Mouse (Mus musculus) limb, embryonic 14.5 days (tissue): ENCODE results near the gene Ntrk2. TPM values are rescaled to one million over a fixed set of nuclear protein-coding genes. Genes with fewer than 3 reads are reported as not detected.
A peak's percentile ranks its signal among the peaks of the same experiment; 100 is the strongest.

Experiments
- ATAC-seq: fragments of 200-750 bp; cut with Nextera tagmentation; 2 replicates; pipeline ENCODE4 v1.8.0; 2017; ENCODE audit warnings: low read depth, moderate number of reproducible peaks, moderate TSS enrichment; ENCODE audit not compliant: low FRiP score
- DNase-seq: peaks from one replicate; pipeline ENCODE4 v3.0.0-alpha.2; 2015; ENCODE audit warnings: low spot score
- H3K27ac ChIP-seq: fragments of 300-500 bp; sonication (generic); replicated peaks from 2 replicates; pipeline ENCODE4 v1.5.1; 2014; ENCODE audit warnings: low read depth, mild to moderate bottlenecking, low read length, moderate library complexity, mixed read lengths
- H3K27me3 ChIP-seq: fragments of 300-500 bp; sonication (generic); 2 replicates; pipeline ENCODE4 v1.6.1; 2014; ENCODE audit warnings: low read length, mixed read lengths; ENCODE audit not compliant: control insufficient read depth, insufficient read depth
- H3K36me3 ChIP-seq: fragments of 300-500 bp; sonication (generic); 2 replicates; pipeline ENCODE4 v1.6.1; 2014; ENCODE audit warnings: mild to moderate bottlenecking, low read length, moderate library complexity, mixed read lengths; ENCODE audit not compliant: control insufficient read depth, insufficient read depth
- H3K4me1 ChIP-seq: fragments of 300-500 bp; sonication (generic); 2 replicates; pipeline ENCODE4 v1.6.1; 2014; ENCODE audit warnings: antibody characterized with exemption, low read length, mixed read lengths; ENCODE audit not compliant: control insufficient read depth, insufficient read depth
- H3K4me2 ChIP-seq: fragments of 300-500 bp; sonication (generic); replicated peaks from 2 replicates; pipeline ENCODE4 v1.6.1; 2014; ENCODE audit warnings: low read depth, mild to moderate bottlenecking, low read length, moderate library complexity; ENCODE audit not compliant: severe bottlenecking
- H3K4me3 ChIP-seq: fragments of 300-500 bp; sonication (generic); replicated peaks from 2 replicates; pipeline ENCODE4 v1.5.1; 2014; ENCODE audit warnings: low read length
- H3K9ac ChIP-seq: fragments of 300-500 bp; sonication (generic); 2 replicates; pipeline ENCODE4 v1.6.1; 2014; ENCODE audit warnings: mild to moderate bottlenecking, low read depth, low read length, moderate library complexity; ENCODE audit not compliant: severe bottlenecking
- H3K9me3 ChIP-seq: fragments of 300-500 bp; sonication (generic); 2 replicates; pipeline ENCODE4 v1.6.1; 2016; ENCODE audit warnings: low read length; ENCODE audit not compliant: control insufficient read depth
- POLR2A ChIP-seq: fragments of 200-500 bp; IDR thresholded peaks from 2 replicates; pipeline ENCODE4 v1.8.0; 2012; ENCODE audit warnings: inconsistent platforms, mild to moderate bottlenecking, moderate library complexity, borderline replicate concordance; ENCODE audit not compliant: insufficient read depth, insufficient read length; ENCODE audit errors: extremely low read depth
- WGBS: fragments of 180-500 bp; shearing (Covaris S2); extraction: QIAGEN DNeasy Blood & Tissue Kit; methylation state at CpG from one replicate; pipeline ENCODE4 v1.1.7; 2014; 5-methylcytosine and 5-hydroxymethylcytosine counted together
- polyA plus RNA-seq, 2 experiments: library from polyadenylated mRNA; depleted of rRNA in 1 of 2; stranded (reverse) in 1 of 2; unstranded in 1 of 2; fragments of >200 nt; fragmentation: Nextera tagmentation in 1 of 2; extraction: Ambion mirVana in 1 of 2; gene quantifications; 2 replicates each; pipeline versions ENCODE4 v1.2.1 to v1.2.3; 2012 to 2014

The Ntrk2 gene
- polyA plus RNA-seq, 2 experiments: 15.8 to 18.2 TPM

DNA sequence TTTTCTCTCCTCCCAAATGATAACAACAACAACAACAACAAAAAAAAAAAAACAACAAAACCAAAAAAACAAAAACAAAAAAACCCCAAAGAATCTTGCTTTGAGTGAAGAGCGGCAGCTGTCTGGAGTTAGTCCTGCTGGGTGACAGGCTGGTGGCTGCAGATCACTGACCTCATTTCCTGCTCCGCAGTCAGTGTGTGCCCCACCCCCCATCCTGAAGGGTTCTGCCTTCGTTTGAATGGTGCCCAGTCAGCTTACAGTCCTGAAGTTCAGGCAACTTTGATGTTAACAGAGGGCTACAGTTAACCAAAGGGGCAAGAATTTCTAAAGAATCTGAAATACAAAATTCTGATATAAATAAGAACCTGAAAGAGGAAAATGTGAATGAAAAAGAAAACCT is 19.9 kb upstream of the Ntrk2 start:
- H3K9ac ChIP-seq: no peak overlapping the region
- H3K4me2 ChIP-seq: no peak overlapping the region
- no peaks in the 10 kb centered on the region for H3K36me3 ChIP-seq
- H3K9me3 ChIP-seq: no peaks in the 10 kb centered on the region
- H3K27me3 ChIP-seq: no peaks in the 10 kb centered on the region
- 8% methylated on average over 3 of the region's 3 CpGs for WGBS
- ATAC-seq (no peak), DNase-seq (no peak)
- no peak for TF ChIP-seq POLR2A
- no peaks in the 10 kb centered on the region for H3K4me1 ChIP-seq
- no peak overlapping the region for H3K27ac ChIP-seq
- no peak overlapping the region for H3K4me3 ChIP-seq

DNA sequence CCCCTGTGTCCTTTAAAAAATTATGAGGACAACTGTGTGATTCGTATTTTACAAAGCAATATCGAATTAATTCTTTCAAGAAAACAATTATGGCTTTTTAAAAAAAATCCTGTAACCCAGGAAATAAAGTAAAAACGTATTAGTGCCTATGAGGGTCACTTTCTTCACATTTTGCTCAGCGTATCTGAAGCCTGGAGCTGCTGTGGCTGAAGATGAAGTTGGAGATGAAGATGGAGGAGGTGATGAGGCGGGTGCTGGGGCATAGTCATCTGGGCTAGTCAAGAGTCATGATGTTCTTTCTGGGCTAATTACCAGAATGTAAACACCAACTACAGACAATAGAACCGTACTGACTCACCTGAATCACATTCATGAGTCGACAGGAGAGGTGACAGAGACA is 15.6 kb upstream of the Ntrk2 start:
- no peak for DNase-seq
- H3K4me1 ChIP-seq: no peaks in the 10 kb centered on the region
- no peaks in the 10 kb centered on the region for H3K27me3 ChIP-seq
- H3K9ac ChIP-seq: no peak overlapping the region
- no peak overlapping the region for H3K4me2 ChIP-seq
- H3K27ac ChIP-seq: no peak overlapping the region
- H3K4me3 ChIP-seq: no peak overlapping the region
- no peak for ATAC-seq
- WGBS: 79% methylated on average over 7 of the region's 7 CpGs
- H3K9me3 ChIP-seq: no peaks in the 10 kb centered on the region
- H3K36me3 ChIP-seq: no peaks in the 10 kb centered on the region
- TF ChIP-seq POLR2A: no peak

DNA sequence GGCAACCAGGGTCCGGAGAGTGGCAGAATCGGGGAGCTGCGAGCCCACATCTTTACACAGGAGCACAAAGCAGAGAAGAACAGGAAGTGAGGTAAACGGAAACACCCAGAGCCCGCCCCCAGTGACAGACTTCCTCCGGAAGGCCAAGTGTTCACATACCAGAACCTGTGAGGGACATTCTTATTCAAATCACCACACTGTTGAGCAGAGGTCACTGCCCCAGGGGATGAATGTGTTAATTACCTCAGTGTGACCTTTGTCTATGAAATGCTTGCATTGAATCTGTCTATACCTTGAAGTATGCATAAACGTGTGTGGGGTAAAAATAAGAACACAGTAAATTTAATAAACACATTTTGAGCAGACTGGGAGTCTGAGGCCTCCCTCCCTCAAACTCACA is 9.0 kb upstream of the Ntrk2 start:
- H3K4me2 ChIP-seq: no peak overlapping the region
- no peaks in the 10 kb centered on the region for H3K36me3 ChIP-seq
- 89% methylated on average over 7 of the region's 7 CpGs for WGBS
- TF ChIP-seq POLR2A: no peak
- no peak for DNase-seq
- H3K9me3 ChIP-seq: no peaks in the 10 kb centered on the region
- no peak overlapping the region for H3K9ac ChIP-seq
- H3K27ac ChIP-seq: no peak overlapping the region
- H3K27me3 ChIP-seq: no peaks in the 10 kb centered on the region
- H3K4me3 ChIP-seq: no peak overlapping the region
- no peaks in the 10 kb centered on the region for H3K4me1 ChIP-seq
- no peak for ATAC-seq

DNA sequence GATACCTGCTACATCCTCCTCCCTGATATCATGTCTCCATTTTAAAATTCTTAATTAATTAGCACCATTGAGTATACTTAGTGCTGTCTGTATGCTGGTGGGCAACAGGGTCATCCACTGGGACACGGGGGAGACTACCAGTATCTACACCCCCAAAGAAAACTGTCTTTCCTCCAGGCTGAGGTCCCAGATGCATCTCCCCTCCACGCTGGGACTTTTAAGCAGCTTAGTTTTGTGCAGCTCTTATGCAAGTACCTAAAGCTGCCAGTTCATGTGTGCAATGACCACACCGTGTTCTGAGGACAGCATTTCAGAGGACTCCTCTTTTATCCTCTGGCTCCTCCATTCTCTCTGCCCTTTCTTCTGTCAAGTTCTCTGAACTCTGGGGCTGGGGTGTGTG is 5.1 kb upstream of the Ntrk2 start:
- Histone ChIP-seq H3K9me3 (no peaks in the 10 kb centered on the region), H3K4me2 (no peak overlapping the region), H3K36me3 (no peaks in the 10 kb centered on the region), H3K27me3 (peaks cover 14% of the 10 kb centered on the region; the same call in 1 of the 2 replicates), H3K4me1 (no peaks in the 10 kb centered on the region), H3K27ac (no peak overlapping the region), H3K4me3 (no peak overlapping the region), H3K9ac (no peak overlapping the region)
- no peak for TF ChIP-seq POLR2A
- ATAC-seq (no peak), DNase-seq (no peak)
- 83% methylated on average over 3 of the region's 3 CpGs for WGBS

DNA sequence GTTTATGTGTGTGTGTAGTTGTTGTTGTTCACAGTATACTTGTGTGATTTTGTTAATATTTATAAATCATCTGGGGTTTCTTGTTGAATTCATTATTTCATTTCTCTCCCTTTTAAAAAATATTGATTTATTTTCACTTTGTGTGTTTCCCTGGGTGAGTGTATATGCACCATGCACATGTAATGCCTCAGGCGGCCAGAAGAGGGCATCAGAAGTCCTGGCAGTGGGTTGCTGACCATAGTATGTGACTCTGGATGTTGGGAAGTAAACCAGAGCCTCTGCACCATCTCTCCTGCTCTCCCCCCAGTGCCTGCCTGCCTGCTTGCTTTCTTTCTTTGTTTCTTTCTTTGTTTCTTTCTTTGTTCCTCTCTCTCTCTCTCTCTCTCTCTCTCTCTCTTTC is 2.5 kb upstream of the Ntrk2 start:
- H3K4me3 ChIP-seq: no peak overlapping the region
- 37% methylated on average over 1 of the region's 1 CpGs for WGBS
- TF ChIP-seq POLR2A: no peak
- H3K27ac ChIP-seq: no peak overlapping the region
- H3K27me3 ChIP-seq: peaks cover 38% of the 10 kb centered on the region
- H3K36me3 ChIP-seq: no peaks in the 10 kb centered on the region
- ATAC-seq: no peak
- DNase-seq: no peak
- H3K4me1 ChIP-seq: 0 out of 2 replicates have a peak, but pooled peaks cover 4% of the 10 kb centered on the region
- H3K4me2 ChIP-seq: no peak overlapping the region
- no peaks in the 10 kb centered on the region for H3K9me3 ChIP-seq
- H3K9ac ChIP-seq: no peak overlapping the region

DNA sequence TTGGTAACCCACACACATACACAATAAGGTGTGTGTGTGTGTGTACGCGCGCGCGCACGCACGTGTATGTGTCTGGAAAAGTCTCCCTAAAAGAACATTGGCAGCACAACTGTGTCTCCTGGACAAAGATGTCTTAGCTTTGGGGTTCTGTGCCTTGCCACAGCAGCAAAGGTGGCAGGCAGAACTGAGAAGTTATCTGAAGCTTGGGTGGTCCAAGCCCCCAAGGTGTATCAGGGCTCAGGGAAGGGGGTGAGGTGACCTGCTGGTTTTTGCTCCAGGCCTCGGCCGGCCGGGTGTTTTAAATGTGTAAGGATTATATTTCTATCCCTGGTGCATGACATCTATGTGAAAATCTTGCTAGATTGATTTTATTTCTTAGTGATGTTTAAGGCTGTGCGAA is 536 bp upstream of the Ntrk2 start:
- Histone ChIP-seq H3K4me1 (0 out of 2 replicates have a peak, but pooled peaks cover 4% of the 10 kb centered on the region), H3K9ac (no peak overlapping the region), H3K36me3 (no peaks in the 10 kb centered on the region), H3K27me3 (peaks cover 54% of the 10 kb centered on the region), H3K4me2 (peak overlapping the region; percentile 99), H3K4me3 (no peak overlapping the region), H3K27ac (no peak overlapping the region), H3K9me3 (no peaks in the 10 kb centered on the region)
- TF ChIP-seq POLR2A: no peak
- 82% methylated on average over 11 of the region's 11 CpGs for WGBS
- ATAC-seq: no peak
- no peak for DNase-seq
